Mouse (Mus musculus): ENCODE measurements around the gene Ap3b1. TPM values are rescaled to one million over a fixed set of nuclear protein-coding genes. Genes with fewer than 3 reads are reported as not detected.
A peak's percentile ranks its signal among the peaks of the same experiment; 100 is the strongest.

The Ap3b1 gene
- total and polyA plus RNA-seq, 2 experiments = 21.1 to 28.3 TPM

DNA sequence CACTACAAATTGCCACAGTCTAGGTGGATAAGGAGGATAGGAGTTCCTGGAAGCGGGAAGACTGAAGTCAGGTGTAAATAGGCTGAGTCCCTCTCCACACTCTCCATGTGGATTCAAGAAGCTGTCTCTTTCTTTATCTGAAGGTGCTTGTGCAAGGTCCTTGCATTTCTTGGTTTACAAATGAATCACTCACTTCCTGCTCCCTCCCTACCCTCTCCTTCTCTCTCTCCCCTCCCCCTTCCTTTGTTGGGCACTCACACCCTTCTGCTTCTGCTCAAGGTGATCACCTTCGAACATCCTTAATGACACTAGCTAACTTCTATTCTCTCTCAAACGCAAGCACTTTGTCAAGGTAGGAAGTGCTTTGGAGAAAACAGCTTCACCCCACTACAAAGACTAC lies 84.7 kb downstream of the Ap3b1 start:
- H3K9ac ChIP-seq (ENCODE audit: low read depth, low read length) = no peak overlapping the region
- 81% methylated on average over 3 of the region's 3 CpGs for WGBS

DNA sequence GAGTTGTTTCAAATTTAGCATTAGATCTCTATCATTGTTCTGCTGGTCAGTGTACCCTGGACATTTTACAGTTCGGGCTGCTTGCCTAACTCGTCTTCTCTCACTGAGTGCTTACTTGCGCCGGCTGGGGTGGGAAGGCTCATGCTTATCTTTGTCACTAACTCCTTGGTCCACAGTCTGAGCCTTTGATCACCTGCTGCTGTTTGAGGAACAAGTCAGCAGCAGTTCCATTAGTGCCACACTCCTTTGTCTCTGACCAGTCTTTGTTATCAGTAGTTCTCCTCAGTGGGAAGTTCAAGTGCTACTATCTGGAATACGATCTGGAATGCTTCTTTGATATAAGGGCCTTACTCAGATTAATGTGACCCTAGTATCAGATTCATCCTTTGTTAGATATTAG lies 86.3 kb downstream of the Ap3b1 start:
- peaks cover 17% of the 10 kb centered on the region for H3K36me3 ChIP-seq (ENCODE audit: control insufficient read depth, insufficient read depth, low read length)

More for the DNA sequence above, 84.7 kb downstream of the Ap3b1 start:
- H3K4me1 ChIP-seq (ENCODE audit: control insufficient read depth, insufficient read depth, low read length) = no peaks in the 10 kb centered on the region
- H3K79me2 ChIP-seq (ENCODE audit: control insufficient read depth, insufficient read depth, low read length) = no peaks in the 10 kb centered on the region
- H3K4me3 ChIP-seq (ENCODE audit: insufficient read depth, low read depth, low read length) = no peak overlapping the region
- H3K27me3 ChIP-seq (ENCODE audit: control insufficient read depth, insufficient read depth, low read length) = no peaks in the 10 kb centered on the region
- peaks cover 19% of the 10 kb centered on the region for H3K36me3 ChIP-seq (ENCODE audit: control insufficient read depth, insufficient read depth, low read length)
- TF ChIP-seq CTCF (IDR thresholded peaks at IDR 0.05; ENCODE audit: low read depth, low read length) = no peak
- TF ChIP-seq POLR2A (IDR thresholded peaks at IDR 0.05; ENCODE audit: extremely low read depth, insufficient read depth, low read length) = no peak
- no peak for DNase-seq (ENCODE audit: extremely low read depth, low read depth, low spot score)
- no peak overlapping the region for H3K27ac ChIP-seq (replicated peaks; ENCODE audit: insufficient read depth, low read depth, low read length)

DNA sequence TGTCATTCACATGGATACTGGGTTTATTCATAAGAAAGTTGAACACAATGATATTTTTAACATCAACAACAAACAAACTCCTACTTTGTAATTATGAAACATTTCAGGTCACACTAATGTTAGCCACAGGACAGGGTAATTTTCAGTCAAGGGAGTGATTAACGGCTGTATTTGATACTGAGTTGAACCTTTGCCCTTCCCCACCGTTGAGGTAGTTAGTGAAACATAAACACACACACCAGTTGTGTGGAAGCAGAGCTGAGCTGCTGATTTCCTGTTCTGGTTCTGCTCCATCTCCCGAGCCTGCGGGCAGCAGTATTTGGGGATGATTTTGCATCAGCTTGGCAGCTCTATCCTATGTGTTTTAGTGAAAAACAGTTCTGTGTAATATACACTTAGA lies 88.2 kb downstream of the Ap3b1 start:
- no peaks in the 10 kb centered on the region for H3K4me1 ChIP-seq (ENCODE audit: control insufficient read depth, insufficient read depth, low read length)
- H3K27ac ChIP-seq (replicated peaks; ENCODE audit: insufficient read depth, low read depth, low read length) = no peak overlapping the region
- no peaks in the 10 kb centered on the region for H3K79me2 ChIP-seq (ENCODE audit: control insufficient read depth, insufficient read depth, low read length)
- peaks cover 16% of the 10 kb centered on the region for H3K36me3 ChIP-seq (ENCODE audit: control insufficient read depth, insufficient read depth, low read length)
- no peaks in the 10 kb centered on the region for H3K27me3 ChIP-seq (ENCODE audit: control insufficient read depth, insufficient read depth, low read length)
- no peak overlapping the region for H3K9ac ChIP-seq (ENCODE audit: low read depth, low read length)
- no peak overlapping the region for H3K4me3 ChIP-seq (ENCODE audit: insufficient read depth, low read depth, low read length)
- WGBS = 41% methylated on average over 4 of the region's 4 CpGs
- DNase-seq (ENCODE audit: extremely low read depth, low read depth, low spot score) = no peak
- TF ChIP-seq POLR2A (IDR thresholded peaks at IDR 0.05; ENCODE audit: extremely low read depth, insufficient read depth, low read length) (no peak), CTCF (IDR thresholded peaks at IDR 0.05; ENCODE audit: low read depth, low read length) (no peak)

More for the DNA sequence above, 86.3 kb downstream of the Ap3b1 start:
- Histone ChIP-seq H3K79me2 (ENCODE audit: control insufficient read depth, insufficient read depth, low read length) (no peaks in the 10 kb centered on the region), H3K27ac (replicated peaks; ENCODE audit: insufficient read depth, low read depth, low read length) (no peak overlapping the region), H3K4me3 (ENCODE audit: insufficient read depth, low read depth, low read length) (no peak overlapping the region), H3K9ac (ENCODE audit: low read depth, low read length) (no peak overlapping the region), H3K27me3 (ENCODE audit: control insufficient read depth, insufficient read depth, low read length) (no peaks in the 10 kb centered on the region), H3K4me1 (ENCODE audit: control insufficient read depth, insufficient read depth, low read length) (no peaks in the 10 kb centered on the region)
- 88% methylated on average over 5 of the region's 5 CpGs for WGBS
- no peak for DNase-seq (ENCODE audit: extremely low read depth, low read depth, low spot score)
- no peak for TF ChIP-seq CTCF (IDR thresholded peaks at IDR 0.05; ENCODE audit: low read depth, low read length)

DNA sequence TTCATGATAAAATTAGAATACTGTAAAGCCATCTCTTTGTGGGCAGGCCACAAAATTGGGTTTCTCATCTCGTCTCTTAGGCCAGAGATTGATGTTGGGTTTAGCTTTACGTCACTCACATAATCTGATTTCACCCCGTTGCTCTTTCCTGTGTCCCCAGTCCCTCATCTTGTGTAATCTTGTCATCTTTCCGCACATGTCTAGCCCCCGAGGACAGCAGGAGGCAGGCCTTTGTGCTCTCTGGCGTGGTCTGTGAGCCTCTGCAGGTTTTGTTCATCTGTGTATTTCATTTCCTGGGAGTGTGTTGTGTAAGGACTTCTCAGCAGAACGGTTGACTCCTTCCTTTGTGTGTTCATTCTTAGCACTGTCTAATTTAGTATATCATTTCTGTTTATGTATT lies 90.8 kb downstream of the Ap3b1 start:
- Histone ChIP-seq H3K4me1 (ENCODE audit: control insufficient read depth, insufficient read depth, low read length) (no peaks in the 10 kb centered on the region), H3K4me3 (ENCODE audit: insufficient read depth, low read depth, low read length) (no peak overlapping the region), H3K27me3 (ENCODE audit: control insufficient read depth, insufficient read depth, low read length) (no peaks in the 10 kb centered on the region), H3K9ac (ENCODE audit: low read depth, low read length) (no peak overlapping the region), H3K27ac (replicated peaks; ENCODE audit: insufficient read depth, low read depth, low read length) (no peak overlapping the region), H3K79me2 (ENCODE audit: control insufficient read depth, insufficient read depth, low read length) (no peaks in the 10 kb centered on the region), H3K36me3 (ENCODE audit: control insufficient read depth, insufficient read depth, low read length) (peaks cover 14% of the 10 kb centered on the region)
- 81% methylated on average over 7 of the region's 7 CpGs for WGBS
- no peak for DNase-seq (ENCODE audit: extremely low read depth, low read depth, low spot score)
- TF ChIP-seq POLR2A (IDR thresholded peaks at IDR 0.05; ENCODE audit: extremely low read depth, insufficient read depth, low read length) (no peak), CTCF (IDR thresholded peaks at IDR 0.05; ENCODE audit: low read depth, low read length) (no peak)

DNA sequence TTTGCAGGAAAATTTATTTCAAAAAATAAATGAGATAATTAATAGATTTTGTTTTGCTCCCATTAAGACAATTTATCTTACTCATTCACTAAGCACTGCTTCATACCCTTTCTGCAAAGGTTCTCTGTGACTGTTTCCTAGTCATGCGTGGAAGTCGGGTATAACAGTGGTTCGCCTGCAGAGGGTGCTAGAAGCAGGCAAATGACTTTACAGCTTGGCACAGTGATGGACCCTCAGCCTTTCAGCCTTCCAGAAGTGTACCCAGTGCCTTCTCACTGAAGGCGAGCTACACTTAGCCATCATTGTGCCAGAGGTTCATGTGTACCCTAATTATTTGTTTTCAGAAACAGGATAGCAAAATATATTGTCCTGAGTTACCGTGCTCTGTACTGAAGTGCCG lies 92.5 kb downstream of the Ap3b1 start:
- no peaks in the 10 kb centered on the region for H3K4me1 ChIP-seq (ENCODE audit: control insufficient read depth, insufficient read depth, low read length)
- peaks cover 23% of the 10 kb centered on the region for H3K36me3 ChIP-seq (ENCODE audit: control insufficient read depth, insufficient read depth, low read length)
- no peak overlapping the region for H3K4me3 ChIP-seq (ENCODE audit: insufficient read depth, low read depth, low read length)
- no peaks in the 10 kb centered on the region for H3K79me2 ChIP-seq (ENCODE audit: control insufficient read depth, insufficient read depth, low read length)
- 79% methylated on average over 6 of the region's 6 CpGs for WGBS
- H3K27me3 ChIP-seq (ENCODE audit: control insufficient read depth, insufficient read depth, low read length) = no peaks in the 10 kb centered on the region
- no peak overlapping the region for H3K9ac ChIP-seq (ENCODE audit: low read depth, low read length)
- TF ChIP-seq POLR2A (IDR thresholded peaks at IDR 0.05; ENCODE audit: extremely low read depth, insufficient read depth, low read length) = no peak
- peak; percentile 65 for TF ChIP-seq CTCF (IDR thresholded peaks at IDR 0.05; ENCODE audit: low read depth, low read length)
- no peak for DNase-seq (ENCODE audit: extremely low read depth, low read depth, low spot score)
- H3K27ac ChIP-seq (replicated peaks; ENCODE audit: insufficient read depth, low read depth, low read length) = no peak overlapping the region

DNA sequence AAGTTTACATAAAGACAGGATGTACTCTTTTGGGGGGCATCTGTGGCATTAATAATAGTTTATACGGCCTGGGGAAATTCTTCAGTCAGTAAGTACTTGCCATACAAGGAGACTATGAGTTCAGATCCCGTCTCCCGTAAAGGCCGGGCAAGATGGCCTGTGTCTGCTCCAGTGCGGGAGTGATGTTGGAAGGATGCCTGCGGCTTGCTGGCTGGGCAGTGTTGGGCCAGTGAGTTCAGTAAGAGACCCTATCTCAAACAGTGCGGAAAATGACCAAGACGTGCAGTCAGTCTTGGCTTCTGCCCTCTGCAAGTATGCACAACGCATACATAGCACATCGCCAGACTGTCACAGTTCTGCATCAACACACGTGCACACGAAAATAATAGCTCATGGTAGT lies 95.4 kb downstream of the Ap3b1 start:
- WGBS = 98% methylated on average over 12 of the region's 12 CpGs
- TF ChIP-seq POLR2A (IDR thresholded peaks at IDR 0.05; ENCODE audit: extremely low read depth, insufficient read depth, low read length) (no peak), CTCF (IDR thresholded peaks at IDR 0.05; ENCODE audit: low read depth, low read length) (no peak)
- no peaks in the 10 kb centered on the region for H3K79me2 ChIP-seq (ENCODE audit: control insufficient read depth, insufficient read depth, low read length)
- H3K36me3 ChIP-seq (ENCODE audit: control insufficient read depth, insufficient read depth, low read length) = peaks cover 26% of the 10 kb centered on the region
- no peak overlapping the region for H3K9ac ChIP-seq (ENCODE audit: low read depth, low read length)
- DNase-seq (ENCODE audit: extremely low read depth, low read depth, low spot score) = no peak
- H3K27me3 ChIP-seq (ENCODE audit: control insufficient read depth, insufficient read depth, low read length) = no peaks in the 10 kb centered on the region
- H3K27ac ChIP-seq (replicated peaks; ENCODE audit: insufficient read depth, low read depth, low read length) = no peak overlapping the region
- H3K4me1 ChIP-seq (ENCODE audit: control insufficient read depth, insufficient read depth, low read length) = no peaks in the 10 kb centered on the region
- H3K4me3 ChIP-seq (ENCODE audit: insufficient read depth, low read depth, low read length) = no peak overlapping the region

Measured in liver, adult 2 months (tissue).